Mouse (Mus musculus) stomach, postnatal 0 days (tissue): ENCODE data around the gene Vmn1r207-ps.
"Not testable (repeated sequence)": the region's sequence is repeated elsewhere in the genome, so short reads cannot be mapped to it uniquely, and the experiment has no call there.

ENCODE experiments used
- CTCF ChIP-seq: IDR thresholded peaks from 2 replicates; pipeline ENCODE4 v1.5.1; 2016; ENCODE audit warnings: antibody characterized with exemption, low read depth, mild to moderate bottlenecking, moderate library complexity
- EP300 ChIP-seq: optimal IDR thresholded peaks from 2 replicates; pipeline ENCODE3; 2016; ENCODE audit warnings: antibody characterized with exemption

DNA sequence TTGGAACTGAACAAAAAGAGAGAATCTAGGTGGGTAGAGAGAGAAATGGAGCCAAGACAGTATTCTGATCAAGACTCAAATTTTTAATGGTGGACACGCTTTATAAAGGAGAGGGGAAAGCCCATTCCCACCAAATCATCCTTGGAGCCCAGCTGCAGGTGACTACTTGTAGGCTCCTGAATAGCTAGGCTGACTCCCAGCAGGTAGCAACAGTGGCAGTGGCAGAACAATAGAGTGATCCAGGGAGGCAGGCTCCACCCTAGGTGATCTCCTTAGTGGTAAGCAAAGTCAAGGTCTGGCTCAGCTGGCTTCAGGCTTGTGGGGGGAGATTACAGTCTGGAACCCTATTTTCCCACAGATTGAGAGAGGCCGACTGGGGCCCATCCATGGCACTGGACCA is 42.2 kb upstream of the Vmn1r207-ps start:
- not testable (repeated sequence) for TF ChIP-seq CTCF, EP300
